Mouse (Mus musculus): Measurements from ENCODE around the gene Fam124a. TPM values are rescaled to one million over a fixed set of nuclear protein-coding genes. Genes with fewer than 3 reads are reported as not detected.

Gene Fam124a
- polyA plus RNA-seq, 1 experiment: 0.06 TPM

- no peak overlapping the region for H3K4me3 ChIP-seq
- H3K4me2 ChIP-seq (ENCODE audit: low read depth): no peak overlapping the region
- no peaks in the 10 kb centered on the region for H3K36me3 ChIP-seq (ENCODE audit: control insufficient read depth, insufficient read depth)
- H3K79me2 ChIP-seq (ENCODE audit: control insufficient read depth, insufficient read depth): no peaks in the 10 kb centered on the region
- peaks cover 10% of the 10 kb centered on the region for H3K27me3 ChIP-seq (ENCODE audit: control insufficient read depth, insufficient read depth, insufficient read length)
- H3ac ChIP-seq (ENCODE audit: control insufficient read depth, insufficient read length): no peak overlapping the region
- TF ChIP-seq POLR2A (IDR thresholded peaks at IDR 0.05; ENCODE audit: insufficient read length, low read depth) (no peak), CEBPB (IDR thresholded peaks at IDR 0.05; ENCODE audit: insufficient read depth, poor library complexity, severe bottlenecking) (no peak), REST (IDR thresholded peaks at IDR 0.05; ENCODE audit: insufficient read depth, insufficient read length) (no peak)
These were observed 13.9 kb downstream of the Fam124a start for GRCm38 (mm10) chr14:62569463-62569862.

- no peaks in the 10 kb centered on the region for H3K79me2 ChIP-seq (ENCODE audit: control insufficient read depth, insufficient read depth)
- H3K27me3 ChIP-seq (ENCODE audit: control insufficient read depth, insufficient read depth, insufficient read length): peaks cover 2% of the 10 kb centered on the region
- no peak for TF ChIP-seq MYOD1 (IDR thresholded peaks at IDR 0.05; ENCODE audit: control insufficient read depth in 1 of 3, insufficient read length in 2 of 3, low read depth in 2 of 3)
- no peak for TF ChIP-seq CEBPB (IDR thresholded peaks at IDR 0.05; ENCODE audit: insufficient read depth, poor library complexity, severe bottlenecking)
- no peak for TF ChIP-seq E2F4 (IDR thresholded peaks at IDR 0.05; ENCODE audit: insufficient read depth)
- TF ChIP-seq TCF12 (IDR thresholded peaks at IDR 0.05; ENCODE audit: insufficient read depth, poor library complexity, severe bottlenecking): no peak
- no peak for TF ChIP-seq MYOG (IDR thresholded peaks at IDR 0.05; ENCODE audit: control insufficient read depth in 1 of 3, insufficient read depth in 1 of 3, insufficient read length in 2 of 3, low read depth in 2 of 3)
- TF ChIP-seq TCF3 (IDR thresholded peaks at IDR 0.05; ENCODE audit: insufficient read length, low read depth): no peak
- no peak for TF ChIP-seq MAX (IDR thresholded peaks at IDR 0.05; ENCODE audit: low read depth)
- no peak for TF ChIP-seq REST (IDR thresholded peaks at IDR 0.05; ENCODE audit: insufficient read depth, insufficient read length)
- no peak for TF ChIP-seq POLR2AphosphoS2 (IDR thresholded peaks at IDR 0.05; ENCODE audit: insufficient read length, low read depth)
- TF ChIP-seq SRF (IDR thresholded peaks at IDR 0.05; ENCODE audit: control insufficient read depth, insufficient read length, low read depth): no peak
- TF ChIP-seq POLR2A (IDR thresholded peaks at IDR 0.05; ENCODE audit: insufficient read length, low read depth): no peak
- TF ChIP-seq USF1 (IDR thresholded peaks at IDR 0.05; ENCODE audit: low read depth): no peak
- no peaks in the 10 kb centered on the region for H3K36me3 ChIP-seq (ENCODE audit: control insufficient read depth, insufficient read depth)
- H3ac ChIP-seq (ENCODE audit: control insufficient read depth, insufficient read length): no peak overlapping the region
- peak overlapping the region; percentile 60 for H3K4me2 ChIP-seq (ENCODE audit: low read depth)
- no peak overlapping the region for H3K4me3 ChIP-seq
These were observed 14.8 kb downstream of the Fam124a start for GRCm38 (mm10) chr14:62570299-62570698.

GRCm38 (mm10) chr14:62573454-62573853 is 17.9 kb downstream of the Fam124a start:
- TF ChIP-seq MYOD1 (IDR thresholded peaks at IDR 0.05; ENCODE audit: control insufficient read depth in 1 of 3, insufficient read length in 2 of 3, low read depth in 2 of 3) (no peak), SRF (IDR thresholded peaks at IDR 0.05; ENCODE audit: control insufficient read depth, insufficient read length, low read depth) (no peak), E2F4 (IDR thresholded peaks at IDR 0.05; ENCODE audit: insufficient read depth) (no peak), TCF3 (IDR thresholded peaks at IDR 0.05; ENCODE audit: insufficient read length, low read depth) (no peak), POLR2A (IDR thresholded peaks at IDR 0.05; ENCODE audit: insufficient read length, low read depth) (no peak), CEBPB (IDR thresholded peaks at IDR 0.05; ENCODE audit: insufficient read depth, poor library complexity, severe bottlenecking) (no peak), USF1 (IDR thresholded peaks at IDR 0.05; ENCODE audit: low read depth) (no peak), REST (IDR thresholded peaks at IDR 0.05; ENCODE audit: insufficient read depth, insufficient read length) (no peak), TCF12 (IDR thresholded peaks at IDR 0.05; ENCODE audit: insufficient read depth, poor library complexity, severe bottlenecking) (no peak), MAX (IDR thresholded peaks at IDR 0.05; ENCODE audit: low read depth) (no peak), MYOG (IDR thresholded peaks at IDR 0.05; ENCODE audit: control insufficient read depth in 1 of 3, insufficient read depth in 1 of 3, insufficient read length in 2 of 3, low read depth in 2 of 3) (no peak), POLR2AphosphoS2 (IDR thresholded peaks at IDR 0.05; ENCODE audit: insufficient read length, low read depth) (no peak)
- no peak overlapping the region for H3K4me2 ChIP-seq (ENCODE audit: low read depth)
- peaks cover 5% of the 10 kb centered on the region for H3K27me3 ChIP-seq (ENCODE audit: control insufficient read depth, insufficient read depth, insufficient read length)
- H3K4me3 ChIP-seq: no peak overlapping the region
- no peaks in the 10 kb centered on the region for H3K36me3 ChIP-seq (ENCODE audit: control insufficient read depth, insufficient read depth)
- H3K79me2 ChIP-seq (ENCODE audit: control insufficient read depth, insufficient read depth): no peaks in the 10 kb centered on the region
- no peak overlapping the region for H3ac ChIP-seq (ENCODE audit: control insufficient read depth, insufficient read length)

- H3K4me2 ChIP-seq (ENCODE audit: low read depth): no peak overlapping the region
- peaks cover 10% of the 10 kb centered on the region for H3K27me3 ChIP-seq (ENCODE audit: control insufficient read depth, insufficient read depth, insufficient read length)
- no peak for TF ChIP-seq CEBPB (IDR thresholded peaks at IDR 0.05; ENCODE audit: insufficient read depth, poor library complexity, severe bottlenecking)
- no peak for TF ChIP-seq POLR2A (IDR thresholded peaks at IDR 0.05; ENCODE audit: insufficient read length, low read depth)
- no peak for TF ChIP-seq USF1 (IDR thresholded peaks at IDR 0.05; ENCODE audit: low read depth)
- no peak for TF ChIP-seq E2F4 (IDR thresholded peaks at IDR 0.05; ENCODE audit: insufficient read depth)
- no peak for TF ChIP-seq TCF3 (IDR thresholded peaks at IDR 0.05; ENCODE audit: insufficient read length, low read depth)
- TF ChIP-seq TCF12 (IDR thresholded peaks at IDR 0.05; ENCODE audit: insufficient read depth, poor library complexity, severe bottlenecking): no peak
- no peak for TF ChIP-seq MAX (IDR thresholded peaks at IDR 0.05; ENCODE audit: low read depth)
- no peak for TF ChIP-seq SRF (IDR thresholded peaks at IDR 0.05; ENCODE audit: control insufficient read depth, insufficient read length, low read depth)
- TF ChIP-seq POLR2AphosphoS2 (IDR thresholded peaks at IDR 0.05; ENCODE audit: insufficient read length, low read depth): no peak
- no peak for TF ChIP-seq MYOD1 (IDR thresholded peaks at IDR 0.05; ENCODE audit: control insufficient read depth in 1 of 3, insufficient read length in 2 of 3, low read depth in 2 of 3)
- no peak for TF ChIP-seq REST (IDR thresholded peaks at IDR 0.05; ENCODE audit: insufficient read depth, insufficient read length)
- TF ChIP-seq MYOG (IDR thresholded peaks at IDR 0.05; ENCODE audit: control insufficient read depth in 1 of 3, insufficient read depth in 1 of 3, insufficient read length in 2 of 3, low read depth in 2 of 3): no peak
- no peaks in the 10 kb centered on the region for H3K79me2 ChIP-seq (ENCODE audit: control insufficient read depth, insufficient read depth)
- no peak overlapping the region for H3ac ChIP-seq (ENCODE audit: control insufficient read depth, insufficient read length)
- no peaks in the 10 kb centered on the region for H3K36me3 ChIP-seq (ENCODE audit: control insufficient read depth, insufficient read depth)
- no peak overlapping the region for H3K4me3 ChIP-seq
These were observed 19.4 kb downstream of the Fam124a start for GRCm38 (mm10) chr14:62574906-62575305.

GRCm38 (mm10) chr14:62575862-62576261 is 20.3 kb downstream of the Fam124a start:
- Histone ChIP-seq H3K4me2 (ENCODE audit: low read depth) (no peak overlapping the region), H3K27me3 (ENCODE audit: control insufficient read depth, insufficient read depth, insufficient read length) (peaks cover 10% of the 10 kb centered on the region), H3ac (ENCODE audit: control insufficient read depth, insufficient read length) (no peak overlapping the region), H3K36me3 (ENCODE audit: control insufficient read depth, insufficient read depth) (no peaks in the 10 kb centered on the region), H3K79me2 (ENCODE audit: control insufficient read depth, insufficient read depth) (no peaks in the 10 kb centered on the region), H3K4me3 (no peak overlapping the region)
- TF ChIP-seq CEBPB (IDR thresholded peaks at IDR 0.05; ENCODE audit: insufficient read depth, poor library complexity, severe bottlenecking): no peak
- TF ChIP-seq TCF3 (IDR thresholded peaks at IDR 0.05; ENCODE audit: insufficient read length, low read depth): no peak
- TF ChIP-seq MAX (IDR thresholded peaks at IDR 0.05; ENCODE audit: low read depth): no peak
- TF ChIP-seq SRF (IDR thresholded peaks at IDR 0.05; ENCODE audit: control insufficient read depth, insufficient read length, low read depth): no peak
- no peak for TF ChIP-seq REST (IDR thresholded peaks at IDR 0.05; ENCODE audit: insufficient read depth, insufficient read length)
- no peak for TF ChIP-seq USF1 (IDR thresholded peaks at IDR 0.05; ENCODE audit: low read depth)
- no peak for TF ChIP-seq POLR2AphosphoS2 (IDR thresholded peaks at IDR 0.05; ENCODE audit: insufficient read length, low read depth)
- no peak for TF ChIP-seq MYOG (IDR thresholded peaks at IDR 0.05; ENCODE audit: control insufficient read depth in 1 of 3, insufficient read depth in 1 of 3, insufficient read length in 2 of 3, low read depth in 2 of 3)
